Mouse (Mus musculus) neural tube, embryonic 14.5 days (tissue): ENCODE measurements around the gene Rpl7l1. TPM values are rescaled to one million over a fixed set of nuclear protein-coding genes. Genes with fewer than 3 reads are reported as not detected.

Experiments used
- ATAC-seq: fragments of 200-750 bp; cut with Nextera tagmentation; 2 replicates; pipeline ENCODE4 v1.8.0; 2017; ENCODE audit warnings: low read depth, mild to moderate bottlenecking, moderate TSS enrichment, moderate library complexity
- H3K27ac ChIP-seq: fragments of 300-500 bp; sonication (generic); 2 replicates; pipeline ENCODE4 v1.5.1; 2014; ENCODE audit warnings: low read depth, mild to moderate bottlenecking, control low read depth, low read length, moderate library complexity, mixed read lengths
- H3K27me3 ChIP-seq: fragments of 300-500 bp; sonication (generic); 2 replicates; pipeline ENCODE4 v1.6.1; 2014; ENCODE audit warnings: low read length; ENCODE audit not compliant: control insufficient read depth, insufficient read depth
- H3K36me3 ChIP-seq: fragments of 300-500 bp; sonication (generic); 2 replicates; pipeline ENCODE4 v1.6.1; 2014; ENCODE audit warnings: low read length, mixed read lengths; ENCODE audit not compliant: control insufficient read depth, insufficient read depth
- H3K4me1 ChIP-seq: fragments of 300-500 bp; sonication (generic); 2 replicates; pipeline ENCODE4 v1.6.1; 2014; ENCODE audit warnings: low read length; ENCODE audit not compliant: control insufficient read depth, insufficient read depth
- H3K4me2 ChIP-seq: fragments of 300-500 bp; sonication (generic); 2 replicates; pipeline ENCODE4 v1.6.1; 2014; ENCODE audit warnings: mild to moderate bottlenecking, low read depth, low read length, control low read depth
- H3K4me3 ChIP-seq: fragments of 300-500 bp; sonication (generic); 2 replicates; pipeline ENCODE4 v1.5.1; 2014; ENCODE audit warnings: low read depth, low read length, control low read depth, mixed read lengths
- H3K9ac ChIP-seq: fragments of 300-500 bp; sonication (generic); replicated peaks from 2 replicates; pipeline ENCODE4 v1.6.1; 2014; ENCODE audit warnings: low read depth, mild to moderate bottlenecking, control low read depth, low read length, mixed read lengths
- H3K9me3 ChIP-seq: fragments of 300-500 bp; sonication (generic); 2 replicates; pipeline ENCODE4 v1.6.1; 2016; ENCODE audit warnings: low read length; ENCODE audit not compliant: control insufficient read depth
- WGBS: fragments of 180-500 bp; shearing (Covaris S2); extraction: QIAGEN DNeasy Blood & Tissue Kit; methylation state at CpG from one replicate; pipeline ENCODE4 v1.1.7; 2014; 5-methylcytosine and 5-hydroxymethylcytosine counted together
- polyA plus RNA-seq: library from polyadenylated mRNA; unstranded; fragments of >200 nt; fragmentation: Nextera tagmentation; extraction: Ambion mirVana; gene quantifications from 2 replicates; pipeline ENCODE4 v1.2.1, GENCODE M21; 2014

Rpl7l1 gene
- polyA plus RNA-seq, 1 experiment from 2014 or later: 69.9 TPM

- Histone ChIP-seq H3K27me3 (0 out of 2 replicates have a peak, but pooled peaks cover 2% of the 10 kb centered on the region), H3K9ac (no peak overlapping the region), H3K4me2 (no peak overlapping the region), H3K4me3 (no peak overlapping the region), H3K36me3 (peaks cover 8% of the 10 kb centered on the region), H3K4me1 (no peaks in the 10 kb centered on the region), H3K9me3 (no peaks in the 10 kb centered on the region), H3K27ac (no peak overlapping the region)
- WGBS: 83% methylated on average over 19 of the region's 20 CpGs
- ATAC-seq: no peak
Observed at GRCm38 (mm10) chr17:46724477-46725084, 57.9 kb downstream of the Rpl7l1 start.

Other genes starting within 250 kb of the Rpl7l1 start
- 15.7 and 18.5 TPM in 2 replicates for gene Cul9, start 236.3 kb downstream of the Rpl7l1 start, polyA plus RNA-seq
- gene Srf, start 226.5 kb downstream of the Rpl7l1 start, polyA plus RNA-seq: 5.4 and 5.5 TPM in 2 replicates
- gene Ptk7, start 153.2 kb downstream of the Rpl7l1 start, polyA plus RNA-seq: 7.9 and 23.7 TPM in 2 replicates
- gene Klc4, start 136.7 kb downstream of the Rpl7l1 start, polyA plus RNA-seq: 27.7 and 32.1 TPM in 2 replicates
- gene Mrpl2, start 136.4 kb downstream of the Rpl7l1 start, polyA plus RNA-seq: 59.9 and 64.4 TPM in 2 replicates
- gene Cul7, start 132.3 kb downstream of the Rpl7l1 start, polyA plus RNA-seq: 30.1 and 33.8 TPM in 2 replicates
- 44.7 and 49.6 TPM in 2 replicates for gene Rrp36, start 108.3 kb downstream of the Rpl7l1 start, polyA plus RNA-seq
- 263 and 301 TPM in 2 replicates for gene Mea1, start 103.9 kb downstream of the Rpl7l1 start, polyA plus RNA-seq
- 151 and 161 TPM in 2 replicates for gene Klhdc3, start 101.8 kb downstream of the Rpl7l1 start, polyA plus RNA-seq
- gene Ppp2r5d, start 77.6 kb downstream of the Rpl7l1 start, polyA plus RNA-seq: 69.9 and 83.9 TPM in 2 replicates
- 18.2 and 22.1 TPM in 2 replicates for gene Pex6, start 71.2 kb downstream of the Rpl7l1 start, polyA plus RNA-seq
- gene Gnmt, start 53.5 kb downstream of the Rpl7l1 start, polyA plus RNA-seq: 2.1 TPM in 2 replicates
- 62.5 and 65.8 TPM in 2 replicates for gene Cnpy3, start 30.5 kb downstream of the Rpl7l1 start, polyA plus RNA-seq
- gene Ptcra, start 19.0 kb downstream of the Rpl7l1 start, polyA plus RNA-seq: 0.32 TPM in 1 of 2 replicates, not detected in the other
- gene 2310039H08Rik, start 10.0 kb downstream of the Rpl7l1 start, polyA plus RNA-seq: 58.3 and 60.4 TPM in 2 replicates
- 10.8 and 11.5 TPM in 2 replicates for gene Bicral, start 75.8 kb upstream of the Rpl7l1 start, polyA plus RNA-seq
- 62.1 and 65.4 TPM in 2 replicates for gene Tbcc, start 108.0 kb upstream of the Rpl7l1 start, polyA plus RNA-seq
- gene Prph2, start 127.8 kb upstream of the Rpl7l1 start, polyA plus RNA-seq: not detected in 2 replicates
- gene Ubr2, start 227.9 kb upstream of the Rpl7l1 start, polyA plus RNA-seq: 23.0 and 25.1 TPM in 2 replicates